Mouse (Mus musculus): ENCODE measurements at regions not wholly inside any gene's neighbourhood (a gene's known extent, or its start where the extent isn't known, plus 50 kb on each side); places are given as distances from the start of the nearest gene placed in this dataset.

DNA sequence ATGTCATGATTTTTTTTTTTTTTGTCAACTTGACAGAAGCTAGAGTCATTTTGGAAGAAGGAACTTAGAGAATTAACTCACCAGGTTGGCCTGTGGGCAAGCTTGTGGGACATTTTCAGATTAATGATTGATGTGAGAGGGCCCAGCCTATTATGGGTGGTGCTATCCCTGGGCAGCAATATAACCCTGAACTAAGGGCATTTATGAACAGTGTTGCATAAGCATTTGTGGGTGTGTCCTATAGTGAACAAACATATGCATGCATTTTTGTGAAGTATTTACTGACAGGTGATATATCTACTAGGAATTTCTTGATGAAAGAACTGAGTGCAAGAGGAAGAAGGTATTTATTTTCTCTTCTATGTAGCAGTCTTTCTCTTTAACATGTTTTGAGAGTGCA is 320.5 kb upstream of the Slc30a5 start:
- TF ChIP-seq EP300 (IDR thresholded peaks at IDR 0.05; ENCODE audit: insufficient read depth, low read depth, low read length) (no peak), POLR2A (IDR thresholded peaks at IDR 0.05; ENCODE audit: insufficient read depth, low read length) (no peak), CTCF (IDR thresholded peaks at IDR 0.05; ENCODE audit: low read depth, low read length) (no peak)
- Histone ChIP-seq H3K27me3 (ENCODE audit: control insufficient read depth, insufficient read depth, low read length, poor library complexity, severe bottlenecking) (no peaks in the 10 kb centered on the region), H3K36me3 (ENCODE audit: control insufficient read depth, insufficient read depth, low read length, poor library complexity, severe bottlenecking) (no peaks in the 10 kb centered on the region), H3K4me1 (ENCODE audit: control insufficient read depth, insufficient read depth, low read length) (no peaks in the 10 kb centered on the region), H3K27ac (ENCODE audit: insufficient read depth, low read length) (no peak overlapping the region), H3K9me3 (replicated peaks; ENCODE audit: control insufficient read depth, insufficient read depth, low read length, poor library complexity, severe bottlenecking) (no peaks in the 10 kb centered on the region), H3K9ac (ENCODE audit: low read depth, poor library complexity, severe bottlenecking) (no peak overlapping the region), H3K4me3 (ENCODE audit: low read depth, low read length) (no peak overlapping the region)

DNA sequence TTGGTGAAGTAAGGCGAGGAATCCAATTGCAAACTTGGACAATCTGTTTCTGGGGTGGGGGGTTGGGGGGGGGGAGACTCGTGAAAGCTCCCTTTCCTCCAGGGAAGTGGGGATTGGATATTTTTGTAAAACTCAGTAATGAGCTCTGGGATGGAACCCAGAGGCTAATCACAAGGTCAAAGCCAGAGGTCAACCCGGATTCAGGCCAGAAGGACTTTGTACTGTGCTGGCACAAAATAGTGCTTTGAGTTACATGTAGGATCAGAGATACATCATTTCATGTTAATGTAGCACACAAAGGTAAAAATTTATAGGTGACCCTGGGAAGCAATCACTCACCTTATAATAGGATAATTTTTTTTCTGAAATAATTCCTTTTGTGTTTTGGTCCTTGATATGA is 309.5 kb upstream of the Slc30a5 start:
- no peak for TF ChIP-seq POLR2A (IDR thresholded peaks at IDR 0.05; ENCODE audit: insufficient read depth, low read length)
- no peak for TF ChIP-seq CTCF (IDR thresholded peaks at IDR 0.05; ENCODE audit: low read depth, low read length)
- TF ChIP-seq EP300 (IDR thresholded peaks at IDR 0.05; ENCODE audit: insufficient read depth, low read depth, low read length): no peak
- no peaks in the 10 kb centered on the region for H3K9me3 ChIP-seq (replicated peaks; ENCODE audit: control insufficient read depth, insufficient read depth, low read length, poor library complexity, severe bottlenecking)
- no peaks in the 10 kb centered on the region for H3K36me3 ChIP-seq (ENCODE audit: control insufficient read depth, insufficient read depth, low read length, poor library complexity, severe bottlenecking)
- no peaks in the 10 kb centered on the region for H3K4me1 ChIP-seq (ENCODE audit: control insufficient read depth, insufficient read depth, low read length)
- no peaks in the 10 kb centered on the region for H3K27me3 ChIP-seq (ENCODE audit: control insufficient read depth, insufficient read depth, low read length, poor library complexity, severe bottlenecking)
- no peak overlapping the region for H3K4me3 ChIP-seq (ENCODE audit: low read depth, low read length)
- H3K27ac ChIP-seq (ENCODE audit: insufficient read depth, low read length): no peak overlapping the region
- H3K9ac ChIP-seq (ENCODE audit: low read depth, poor library complexity, severe bottlenecking): no peak overlapping the region

DNA sequence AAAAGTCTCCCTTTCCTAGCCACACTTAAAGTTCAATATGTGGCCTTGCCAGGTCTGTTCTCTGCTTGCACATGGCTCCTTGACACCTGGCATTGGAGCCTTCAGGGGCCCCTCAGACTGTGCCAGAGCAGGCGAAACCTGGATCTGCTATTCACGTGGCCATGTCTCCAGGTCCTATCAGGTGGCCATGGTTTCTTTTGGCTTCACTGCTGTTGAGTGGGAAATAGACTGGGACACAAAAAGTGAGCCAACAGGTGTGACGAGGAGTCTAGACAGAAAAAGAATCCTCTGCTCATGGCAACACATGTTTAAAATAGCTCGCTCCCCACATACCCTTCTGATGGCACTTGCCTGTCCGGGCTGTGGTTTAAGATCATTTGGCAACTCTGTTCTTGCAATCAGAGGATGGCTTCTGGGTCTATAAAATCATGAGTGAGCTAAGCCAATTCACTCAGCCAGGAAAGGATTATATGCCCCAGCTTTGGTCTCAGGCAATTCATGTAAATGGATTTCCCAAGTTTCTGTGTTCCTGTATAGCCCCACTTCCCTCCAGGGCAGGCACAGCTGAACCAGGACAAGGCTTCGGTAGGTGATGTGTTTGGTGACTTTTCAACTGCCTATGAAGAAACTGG is 309.0 kb upstream of the Slc30a5 start:
- Histone ChIP-seq H3K36me3 (ENCODE audit: control insufficient read depth, insufficient read depth, low read length, poor library complexity, severe bottlenecking) (no peaks in the 10 kb centered on the region), H3K27ac (ENCODE audit: insufficient read depth, low read length) (no peak overlapping the region), H3K4me1 (ENCODE audit: control insufficient read depth, insufficient read depth, low read length) (no peaks in the 10 kb centered on the region), H3K9me3 (replicated peaks; ENCODE audit: control insufficient read depth, insufficient read depth, low read length, poor library complexity, severe bottlenecking) (no peaks in the 10 kb centered on the region), H3K9ac (ENCODE audit: low read depth, poor library complexity, severe bottlenecking) (no peak overlapping the region), H3K27me3 (ENCODE audit: control insufficient read depth, insufficient read depth, low read length, poor library complexity, severe bottlenecking) (no peaks in the 10 kb centered on the region), H3K4me3 (ENCODE audit: low read depth, low read length) (no peak overlapping the region)
- no peak for TF ChIP-seq EP300 (IDR thresholded peaks at IDR 0.05; ENCODE audit: insufficient read depth, low read depth, low read length)
- no peak for TF ChIP-seq CTCF (IDR thresholded peaks at IDR 0.05; ENCODE audit: low read depth, low read length)
- TF ChIP-seq POLR2A (IDR thresholded peaks at IDR 0.05; ENCODE audit: insufficient read depth, low read length): no peak

DNA sequence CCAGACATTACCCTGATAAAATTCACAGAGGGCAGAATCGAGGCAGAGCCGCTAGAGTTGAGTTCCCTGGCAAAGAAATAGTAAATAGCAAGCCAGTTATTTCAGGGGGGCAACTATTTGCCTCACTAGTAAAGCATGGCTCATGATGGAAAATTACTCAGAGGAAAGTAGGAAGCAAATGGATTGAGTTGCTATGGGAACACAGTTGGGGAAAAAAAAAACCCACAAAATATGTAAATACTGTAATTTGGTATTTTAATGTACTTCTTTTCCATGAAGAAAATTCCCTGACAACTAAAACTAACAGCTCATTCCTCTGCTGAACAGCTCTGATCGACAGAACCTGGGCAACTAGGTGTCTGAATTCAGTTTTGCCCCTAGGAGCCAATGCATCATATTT is 296.2 kb upstream of the Slc30a5 start:
- no peak overlapping the region for H3K9ac ChIP-seq (ENCODE audit: low read depth, poor library complexity, severe bottlenecking)
- H3K9me3 ChIP-seq (replicated peaks; ENCODE audit: control insufficient read depth, insufficient read depth, low read length, poor library complexity, severe bottlenecking): no peaks in the 10 kb centered on the region
- no peak overlapping the region for H3K4me3 ChIP-seq (ENCODE audit: low read depth, low read length)
- no peak overlapping the region for H3K27ac ChIP-seq (ENCODE audit: insufficient read depth, low read length)
- no peak for TF ChIP-seq EP300 (IDR thresholded peaks at IDR 0.05; ENCODE audit: insufficient read depth, low read depth, low read length)
- TF ChIP-seq CTCF (IDR thresholded peaks at IDR 0.05; ENCODE audit: low read depth, low read length): no peak
- TF ChIP-seq POLR2A (IDR thresholded peaks at IDR 0.05; ENCODE audit: insufficient read depth, low read length): no peak
- no peaks in the 10 kb centered on the region for H3K36me3 ChIP-seq (ENCODE audit: control insufficient read depth, insufficient read depth, low read length, poor library complexity, severe bottlenecking)
- H3K4me1 ChIP-seq (ENCODE audit: control insufficient read depth, insufficient read depth, low read length): no peaks in the 10 kb centered on the region
- no peaks in the 10 kb centered on the region for H3K27me3 ChIP-seq (ENCODE audit: control insufficient read depth, insufficient read depth, low read length, poor library complexity, severe bottlenecking)

DNA sequence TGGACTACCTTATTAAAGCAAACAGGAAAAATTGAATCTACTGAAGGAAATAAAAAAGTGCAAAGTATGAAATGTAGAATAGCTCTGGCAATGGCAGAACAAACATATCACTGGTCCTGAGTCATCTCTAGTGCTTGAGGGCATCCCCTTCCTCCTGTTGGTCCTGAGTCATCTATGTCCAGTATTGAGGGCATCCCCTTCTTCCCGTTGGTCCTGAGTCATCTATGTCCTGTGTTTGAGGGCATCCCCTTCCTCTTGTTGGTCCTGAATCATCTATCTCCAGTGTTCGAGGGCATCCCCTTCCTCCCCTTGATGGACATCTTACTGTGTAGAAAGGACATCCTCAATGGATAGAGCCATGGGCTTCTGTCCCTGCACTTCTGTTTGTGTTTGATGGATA is 294.6 kb upstream of the Slc30a5 start:
- H3K4me1 ChIP-seq (ENCODE audit: control insufficient read depth, insufficient read depth, low read length): no peaks in the 10 kb centered on the region
- no peak overlapping the region for H3K9ac ChIP-seq (ENCODE audit: low read depth, poor library complexity, severe bottlenecking)
- no peak overlapping the region for H3K27ac ChIP-seq (ENCODE audit: insufficient read depth, low read length)
- no peaks in the 10 kb centered on the region for H3K27me3 ChIP-seq (ENCODE audit: control insufficient read depth, insufficient read depth, low read length, poor library complexity, severe bottlenecking)
- H3K4me3 ChIP-seq (ENCODE audit: low read depth, low read length): no peak overlapping the region
- no peak for TF ChIP-seq EP300 (IDR thresholded peaks at IDR 0.05; ENCODE audit: insufficient read depth, low read depth, low read length)
- no peak for TF ChIP-seq POLR2A (IDR thresholded peaks at IDR 0.05; ENCODE audit: insufficient read depth, low read length)
- no peak for TF ChIP-seq CTCF (IDR thresholded peaks at IDR 0.05; ENCODE audit: low read depth, low read length)
- no peaks in the 10 kb centered on the region for H3K36me3 ChIP-seq (ENCODE audit: control insufficient read depth, insufficient read depth, low read length, poor library complexity, severe bottlenecking)
- no peaks in the 10 kb centered on the region for H3K9me3 ChIP-seq (replicated peaks; ENCODE audit: control insufficient read depth, insufficient read depth, low read length, poor library complexity, severe bottlenecking)

DNA sequence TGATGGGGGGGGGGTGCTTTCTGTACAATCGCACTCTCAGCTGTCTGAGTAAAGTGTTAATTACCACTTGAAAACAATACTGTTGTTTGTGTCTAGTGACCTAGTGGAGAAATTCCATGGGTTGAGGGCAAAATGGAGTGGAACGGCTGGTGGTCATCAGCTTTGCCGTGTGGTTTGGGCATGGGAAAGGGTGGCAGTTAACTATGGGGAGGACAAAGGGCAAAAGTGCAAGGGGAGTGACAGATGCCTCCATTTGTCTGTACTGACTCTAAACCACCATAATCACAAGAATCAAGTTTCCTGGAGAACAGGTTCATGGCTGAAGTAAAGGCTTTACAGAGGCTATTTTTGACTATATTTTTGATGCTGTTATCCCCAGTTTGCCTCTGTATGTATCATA is 294.0 kb upstream of the Slc30a5 start:
- no peak overlapping the region for H3K27ac ChIP-seq (ENCODE audit: insufficient read depth, low read length)
- no peak for TF ChIP-seq POLR2A (IDR thresholded peaks at IDR 0.05; ENCODE audit: insufficient read depth, low read length)
- no peak for TF ChIP-seq EP300 (IDR thresholded peaks at IDR 0.05; ENCODE audit: insufficient read depth, low read depth, low read length)
- no peak for TF ChIP-seq CTCF (IDR thresholded peaks at IDR 0.05; ENCODE audit: low read depth, low read length)
- no peak overlapping the region for H3K9ac ChIP-seq (ENCODE audit: low read depth, poor library complexity, severe bottlenecking)
- H3K4me3 ChIP-seq (ENCODE audit: low read depth, low read length): no peak overlapping the region
- H3K4me1 ChIP-seq (ENCODE audit: control insufficient read depth, insufficient read depth, low read length): no peaks in the 10 kb centered on the region
- no peaks in the 10 kb centered on the region for H3K27me3 ChIP-seq (ENCODE audit: control insufficient read depth, insufficient read depth, low read length, poor library complexity, severe bottlenecking)
- no peaks in the 10 kb centered on the region for H3K9me3 ChIP-seq (replicated peaks; ENCODE audit: control insufficient read depth, insufficient read depth, low read length, poor library complexity, severe bottlenecking)
- no peaks in the 10 kb centered on the region for H3K36me3 ChIP-seq (ENCODE audit: control insufficient read depth, insufficient read depth, low read length, poor library complexity, severe bottlenecking)

All from ES-Bruce4 (cell line).